Mouse (Mus musculus) CH12.LX (cell line): ENCODE data around the gene Atn1. TPM values are rescaled to one million over a fixed set of nuclear protein-coding genes. Genes with fewer than 3 reads are reported as not detected.

Experiments used
- DNase-seq: peaks from one replicate; pipeline ENCODE4 v3.0.0-alpha.2; 2013; ENCODE audit errors: extremely low read depth
- H3K27ac ChIP-seq: 2 replicates; pipeline ENCODE4 v1.5.1; 2012; ENCODE audit warnings: low read depth, mild to moderate bottlenecking, control low read depth, moderate library complexity; ENCODE audit not compliant: insufficient read depth
- H3K27me3 ChIP-seq: replicated peaks from 2 replicates; pipeline ENCODE3; 2012; ENCODE audit warnings: inconsistent platforms
- H3K36me3 ChIP-seq, 2 experiments: replicated peaks in 1 of 2; 2 replicates each; pipeline versions ENCODE3 to v1.6.1; 2012; ENCODE audit warnings: inconsistent platforms in 1 of 2, low read length in 1 of 2, mild to moderate bottlenecking in 1 of 2, mixed read lengths in 1 of 2, moderate library complexity in 1 of 2; ENCODE audit not compliant: control insufficient read depth in 1 of 2, insufficient read depth in 1 of 2
- H3K4me1 ChIP-seq, 2 experiments: 2 replicates each; pipeline ENCODE4 v1.6.1; 2012; ENCODE audit warnings: inconsistent platforms in 1 of 2, moderate library complexity in 1 of 2; ENCODE audit not compliant: insufficient read depth in 2 of 2, control insufficient read depth in 1 of 2
- H3K4me2 ChIP-seq: 2 replicates; pipeline ENCODE4 v1.6.1; 2012; ENCODE audit warnings: low read depth, mild to moderate bottlenecking, control low read depth; ENCODE audit not compliant: poor library complexity, insufficient read depth, severe bottlenecking
- H3K4me3 ChIP-seq, 3 experiments: fragments of 150-350 bp in 1 of 3; sonication (generic) in 1 of 3; replicated peaks in 1 of 3; 2 replicates each; pipeline versions ENCODE3 to v1.5.1; 2011 to 2012; ENCODE audit warnings: low read depth in 2 of 3, low read length in 2 of 3, mild to moderate bottlenecking in 2 of 3, moderate library complexity in 2 of 3, control low read depth in 1 of 3, improper control_type of control experiment in 1 of 3, inconsistent platforms in 1 of 3, mixed read lengths in 1 of 3; ENCODE audit not compliant: poor library complexity in 1 of 3
- H3K79me2 ChIP-seq: replicated peaks from 2 replicates; pipeline ENCODE4 v1.6.1; 2012; ENCODE audit warnings: mild to moderate bottlenecking, moderate library complexity; ENCODE audit not compliant: control insufficient read depth, poor library complexity, insufficient read depth, severe bottlenecking; ENCODE audit errors: extremely low read depth
- H3K9ac ChIP-seq: 2 replicates; pipeline ENCODE4 v1.6.1; 2012; ENCODE audit warnings: low read depth, mild to moderate bottlenecking, control low read depth, moderate library complexity; ENCODE audit not compliant: insufficient read depth
- H3K9me3 ChIP-seq: replicated peaks from 2 replicates; pipeline ENCODE3; 2012; ENCODE audit warnings: low read length, inconsistent platforms, mixed read lengths
- CHD2 ChIP-seq: IDR thresholded peaks from 2 replicates; pipeline ENCODE4 v1.6.1; 2011; ENCODE audit warnings: low read length, improper control_type of control experiment
- EP300 ChIP-seq: IDR thresholded peaks from 2 replicates; pipeline ENCODE4 v1.6.1; 2011; ENCODE audit warnings: low read length, improper control_type of control experiment
- ETS1 ChIP-seq: conservative IDR thresholded peaks from 2 replicates; pipeline ENCODE4 v1.6.1; 2012; ENCODE audit warnings: low read depth, mild to moderate bottlenecking, inconsistent platforms, low read length, improper control_type of control experiment, moderate library complexity
- HCFC1 ChIP-seq: IDR thresholded peaks from 2 replicates; pipeline ENCODE4 v1.6.1; 2012; ENCODE audit warnings: low read depth, mild to moderate bottlenecking, inconsistent platforms, low read length, improper control_type of control experiment
- MAX ChIP-seq: IDR thresholded peaks from 2 replicates; pipeline ENCODE4 v1.6.1; 2011; ENCODE audit warnings: low read length, improper control_type of control experiment
- MAZ ChIP-seq: IDR thresholded peaks from 2 replicates; pipeline ENCODE4 v1.6.1; 2012; ENCODE audit warnings: low read depth, mild to moderate bottlenecking, inconsistent platforms, low read length, improper control_type of control experiment, moderate library complexity
- MEF2A ChIP-seq: IDR thresholded peaks from 2 replicates; pipeline ENCODE4 v1.6.1; 2014; ENCODE audit warnings: low read depth, mild to moderate bottlenecking, inconsistent platforms, low read length, improper control_type of control experiment, borderline replicate concordance
- MXI1 ChIP-seq: IDR thresholded peaks from 2 replicates; pipeline ENCODE4 v1.6.1; 2011; ENCODE audit warnings: mild to moderate bottlenecking, low read depth, low read length, improper control_type of control experiment
- MYC ChIP-seq: IDR thresholded peaks from 2 replicates; pipeline ENCODE4 v1.6.1; 2011; ENCODE audit warnings: low read depth, mild to moderate bottlenecking, improper control_type of control experiment, low read length
- NRF1 ChIP-seq: IDR thresholded peaks from 2 replicates; pipeline ENCODE4 v1.6.1; 2014; ENCODE audit warnings: low read depth, mild to moderate bottlenecking, inconsistent platforms, low read length, improper control_type of control experiment, moderate library complexity
- PAX5 ChIP-seq: IDR thresholded peaks from 2 replicates; pipeline ENCODE4 v1.6.1; 2012; ENCODE audit warnings: low read length, inconsistent platforms, mixed read lengths
- RCOR1 ChIP-seq: conservative IDR thresholded peaks from 2 replicates; pipeline ENCODE4 v1.6.1; 2012; ENCODE audit warnings: low read depth, mild to moderate bottlenecking, inconsistent platforms, low read length, improper control_type of control experiment
- SIN3A ChIP-seq: IDR thresholded peaks from 2 replicates; pipeline ENCODE4 v1.6.1; 2012; ENCODE audit warnings: low read length, improper control_type of control experiment, inconsistent platforms
- SMC3 ChIP-seq: IDR thresholded peaks from 2 replicates; pipeline ENCODE4 v1.6.1; 2011; ENCODE audit warnings: low read depth, low read length, improper control_type of control experiment
- TBP ChIP-seq: conservative IDR thresholded peaks from 2 replicates; pipeline ENCODE4 v1.6.1; 2011; ENCODE audit warnings: low read depth, low read length, improper control_type of control experiment
- dilution Hi-C: fragments of 300-500 bp; cut with MboI; formaldehyde crosslinking; loops from 2 replicates; pipeline ENCODE4 v1.14.3; 2020; ENCODE audit warnings: low sequenced_read_pairs; ENCODE audit not compliant: extremely low pct_unique_long_range_greater_than_20kb, extremely low pct_ligation_motif_present
- in situ Hi-C: fragments of 300-500 bp; cut with MboI; formaldehyde crosslinking; loops from 3 replicates; pipeline ENCODE4 v1.14.3; 2019; ENCODE audit warnings: low sequenced_read_pairs, low pct_ligation_motif_present, low pct_unique_long_range_greater_than_20kb, mixed read lengths
- polyA plus RNA-seq: library from polyadenylated mRNA; unstranded; fragments of >175 nt; gene quantifications from 2 replicates; pipeline ENCODE4 v1.2.1, GENCODE M21; 2012; ENCODE audit warnings: low read depth; ENCODE audit not compliant: insufficient read length
- total RNA-seq, 2 experiments: library from RNA; depleted of rRNA; stranded (reverse); fragments of 300-350 nt in 1 of 2; fragments of >200 nt in 1 of 2; gene quantifications; 2 replicates each; pipeline ENCODE4 v1.2.3; 2012 to 2014

Atn1 gene
- total and polyA plus RNA-seq, 3 experiments, result 1.7 to 35.1 (median 4.6) TPM

GRCm38 (mm10) chr6:124746654-124747632 lies 9.4 kb downstream of the Atn1 start:
- no peaks in the 10 kb centered on the region for H3K27me3 ChIP-seq
- peaks cover 16 to 41% of the 10 kb centered on the region in 2 experiments for H3K4me1 ChIP-seq
- TF ChIP-seq TBP (no peak), NRF1 (no peak), SIN3A (no peak), MXI1 (no peak), MYC (no peak), ETS1 (no peak), EP300 (no peak), CHD2 (no peak), MEF2A (no peak), RCOR1 (no peak), PAX5 (no peak), HCFC1 (no peak), MAZ (no peak), MAX (no peak), SMC3 (no peak)
- 0 out of 2 replicates have a peak overlapping the region, but pooled peaks have one; percentile 73 for H3K4me2 ChIP-seq
- H3K36me3 ChIP-seq, result peaks cover 38 to 71% of the 10 kb centered on the region in 2 experiments
- in situ Hi-C loops (no loop called here), dilution Hi-C loops (no loop called here)
- 0 out of 2 replicates have a peak, but pooled peaks cover 2% of the 10 kb centered on the region for H3K79me2 ChIP-seq
- DNase-seq, result no peak
- H3K4me3 ChIP-seq, result no peak overlapping the region
- H3K9me3 ChIP-seq, result no peaks in the 10 kb centered on the region
- H3K9ac ChIP-seq, result 0 out of 2 replicates have a peak overlapping the region, but pooled peaks have one; percentile 74
- no peak overlapping the region for H3K27ac ChIP-seq

- Histone ChIP-seq H3K4me2 (peak overlapping the region; percentile 73), H3K36me3 (peaks cover 38 to 67% of the 10 kb centered on the region in 2 experiments), H3K9me3 (no peaks in the 10 kb centered on the region), H3K27me3 (no peaks in the 10 kb centered on the region), H3K27ac (no peak overlapping the region), H3K4me1 (peaks cover 16 to 46% of the 10 kb centered on the region in 2 experiments), H3K4me3 (peak overlapping the region; percentile 45 to 63 (median 56)), H3K79me2 (0 out of 2 replicates have a peak, but pooled peaks cover 2% of the 10 kb centered on the region), H3K9ac (peak overlapping the region; percentile 74)
- TF ChIP-seq RCOR1, result no peak
- dilution Hi-C loops, result no loop called here
- in situ Hi-C loops, result no loop called here
- DNase-seq, result no peak
Measured at GRCm38 (mm10) chr6:124746296-124746605, 10.1 kb downstream of the Atn1 start.
